Mouse (Mus musculus) gastrocnemius, postnatal 36 days (tissue): Measurements from ENCODE around the gene Gpr157. TPM values are rescaled to one million over a fixed set of nuclear protein-coding genes. Genes with fewer than 3 reads are reported as not detected.

ENCODE experiments used
- DNase-seq, 2 experiments: peaks; one replicate each; pipeline ENCODE4 v3.0.0; 2022
- intact Hi-C: fragments of 180-260 bp; cut with DNase I; formaldehyde crosslinking; loops from one replicate; pipeline ENCODE4 v1.15.1; 2025
- total RNA-seq, 2 experiments: library from RNA; stranded (reverse); gene quantifications; 2 replicates each; pipeline ENCODE4 v1.2.3; 2021

The Gpr157 gene
- total RNA-seq, 2 experiments from 2014 or later: 32.5 to 36.5 TPM

DNA sequence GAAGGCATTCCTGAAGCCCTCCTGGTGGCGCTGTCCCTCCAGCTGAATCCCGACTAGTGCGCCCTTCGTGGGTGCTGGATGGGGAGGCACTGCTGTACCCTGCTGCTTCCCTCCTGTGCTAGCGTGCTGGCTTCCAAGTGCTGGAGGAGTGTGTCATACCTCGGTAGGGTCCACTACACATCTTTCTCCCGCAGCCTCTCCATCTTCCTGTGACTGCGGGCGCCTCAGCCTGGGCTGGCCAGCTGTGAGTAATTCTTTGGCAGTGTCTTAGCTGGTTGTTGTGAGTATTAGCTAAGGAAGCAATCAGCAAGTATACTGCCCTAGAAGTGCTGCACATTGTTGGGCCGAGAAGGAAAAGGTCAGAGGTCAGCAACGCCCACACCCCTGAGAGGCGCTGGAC is 18.9 kb upstream of the Gpr157 start:
- DNase-seq: no peak

DNA sequence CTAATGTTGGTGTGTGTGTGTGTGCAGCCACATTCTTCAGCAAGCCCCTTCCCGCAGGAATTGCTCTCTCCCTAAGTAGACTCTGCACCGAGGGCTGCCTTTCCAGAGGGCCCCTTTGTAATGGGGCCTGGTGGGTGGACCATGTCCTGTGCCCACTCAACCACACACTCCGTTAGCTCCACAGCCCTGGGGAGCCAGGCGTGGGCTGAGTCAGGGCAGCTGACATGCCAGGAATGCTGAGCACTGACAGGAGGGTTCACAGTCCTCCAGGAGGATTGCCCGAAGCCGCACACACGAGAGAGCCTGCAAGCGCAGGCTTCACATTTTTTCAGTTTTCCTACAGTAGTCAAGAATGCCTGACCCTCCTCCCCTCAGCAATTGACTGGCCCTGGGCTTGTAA is 17.0 kb upstream of the Gpr157 start:
- DNase-seq: no peak
- intact Hi-C loops: no loop called here

More for the DNA sequence above, 18.9 kb upstream of the Gpr157 start:
- intact Hi-C loops: no loop called here

DNA sequence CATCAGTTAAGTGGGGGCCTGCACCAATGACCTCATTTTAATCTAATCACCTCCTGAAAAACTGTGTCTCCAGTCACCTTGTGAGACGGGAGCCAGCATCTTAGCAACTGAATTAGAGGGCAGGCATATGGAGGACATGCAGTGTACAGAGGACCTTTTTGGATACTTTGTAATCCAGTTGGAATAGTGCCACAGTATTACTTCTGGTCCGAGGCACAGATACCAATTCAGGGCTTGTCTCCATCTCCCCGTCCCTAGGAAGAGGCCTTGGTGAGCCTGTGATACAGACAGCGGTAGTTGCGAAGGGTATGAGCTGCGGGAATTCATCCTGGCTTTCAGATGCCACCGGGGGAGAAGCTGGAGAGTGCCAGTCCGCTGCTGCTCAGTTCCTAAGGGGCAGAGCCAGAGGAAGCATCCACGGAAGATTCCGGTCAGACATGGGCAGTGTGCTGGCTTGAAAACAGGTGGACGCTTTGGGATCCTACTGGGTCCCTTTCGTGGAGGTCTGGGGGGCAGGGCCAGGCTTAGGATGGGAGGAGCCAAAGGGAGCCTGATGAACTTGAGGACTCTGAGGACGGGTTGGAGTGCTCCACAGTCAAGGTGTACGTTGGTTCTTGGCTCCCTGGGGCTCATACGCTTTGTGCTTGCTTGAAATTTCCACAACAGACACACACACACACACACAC is 14.6 kb upstream of the Gpr157 start:
- DNase-seq: no peak
- intact Hi-C loops: loop anchor here (2.0 kb wide), 1 partner anchor 38 kb away; no protein-coding TSS in a partner anchor

GRCm38 (mm10) chr4:150073102-150073473 is 14.1 kb upstream of the Gpr157 start:
- intact Hi-C loops: loop anchor here (2.0 kb wide), 1 partner anchor 38 kb away; no protein-coding TSS in a partner anchor
- DNase-seq: no peak

DNA sequence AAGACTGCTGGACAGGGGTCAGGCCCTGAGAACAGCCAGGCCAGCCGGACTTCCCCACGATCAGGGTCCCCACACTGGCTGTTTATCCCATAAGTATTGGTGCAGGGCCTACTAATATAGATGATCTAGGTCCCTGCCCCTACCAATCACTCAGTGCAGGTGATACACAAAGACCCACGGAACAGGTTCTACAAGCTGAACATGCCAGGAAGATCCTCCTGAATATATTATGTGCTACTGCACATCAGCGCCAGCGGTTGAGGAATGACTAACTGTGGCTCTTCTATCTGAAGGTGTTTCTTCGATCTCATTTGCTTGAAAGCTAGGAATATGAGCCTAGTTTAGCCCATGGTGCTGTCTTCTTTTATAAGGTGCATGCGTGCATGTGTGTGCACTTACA is 11.8 kb upstream of the Gpr157 start:
- no peak for DNase-seq
- intact Hi-C loops: no loop called here

GRCm38 (mm10) chr4:150076147-150076546 is 11.0 kb upstream of the Gpr157 start:
- no peak for DNase-seq
- intact Hi-C loops: no loop called here

DNA sequence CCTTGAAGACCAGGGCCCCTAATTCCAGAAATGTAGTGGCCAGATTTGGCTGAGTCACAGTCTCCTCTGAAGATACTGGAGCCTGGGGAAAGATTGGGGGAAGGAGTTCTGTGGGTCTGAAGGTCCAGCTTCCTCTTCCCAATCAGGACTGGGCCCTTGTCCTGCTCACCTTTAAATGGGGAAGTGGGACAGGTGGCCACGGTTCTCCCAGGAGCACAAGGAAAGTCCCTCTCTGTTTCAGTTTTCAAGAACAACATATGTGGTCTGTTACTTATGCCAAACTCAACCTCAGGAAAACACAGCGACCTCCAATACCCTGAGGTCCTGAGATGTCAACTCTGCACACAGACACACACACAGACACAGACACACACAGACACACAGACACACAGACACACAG is 8.5 kb upstream of the Gpr157 start:
- intact Hi-C loops: no loop called here
- no peak for DNase-seq

DNA sequence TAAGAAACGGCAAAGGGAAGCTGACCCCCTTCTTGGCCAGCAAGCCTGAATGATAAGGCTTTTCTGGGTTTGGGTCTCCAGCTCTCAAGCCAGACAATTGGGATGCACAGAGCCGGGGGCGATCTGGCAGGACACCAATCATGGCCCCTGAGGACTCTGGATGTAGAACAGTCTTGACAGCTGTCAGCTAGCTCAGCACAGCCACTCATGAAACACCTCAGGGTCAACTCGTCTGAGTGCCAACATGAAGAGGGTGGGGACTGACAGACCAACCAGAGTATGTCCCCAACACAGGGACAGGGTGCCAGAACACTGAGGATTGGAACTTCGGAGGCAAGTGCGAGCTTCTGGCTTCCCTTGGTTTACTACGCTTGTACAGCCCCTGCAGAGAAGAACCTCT is 7.9 kb upstream of the Gpr157 start:
- intact Hi-C loops: no loop called here
- DNase-seq: no peak

DNA sequence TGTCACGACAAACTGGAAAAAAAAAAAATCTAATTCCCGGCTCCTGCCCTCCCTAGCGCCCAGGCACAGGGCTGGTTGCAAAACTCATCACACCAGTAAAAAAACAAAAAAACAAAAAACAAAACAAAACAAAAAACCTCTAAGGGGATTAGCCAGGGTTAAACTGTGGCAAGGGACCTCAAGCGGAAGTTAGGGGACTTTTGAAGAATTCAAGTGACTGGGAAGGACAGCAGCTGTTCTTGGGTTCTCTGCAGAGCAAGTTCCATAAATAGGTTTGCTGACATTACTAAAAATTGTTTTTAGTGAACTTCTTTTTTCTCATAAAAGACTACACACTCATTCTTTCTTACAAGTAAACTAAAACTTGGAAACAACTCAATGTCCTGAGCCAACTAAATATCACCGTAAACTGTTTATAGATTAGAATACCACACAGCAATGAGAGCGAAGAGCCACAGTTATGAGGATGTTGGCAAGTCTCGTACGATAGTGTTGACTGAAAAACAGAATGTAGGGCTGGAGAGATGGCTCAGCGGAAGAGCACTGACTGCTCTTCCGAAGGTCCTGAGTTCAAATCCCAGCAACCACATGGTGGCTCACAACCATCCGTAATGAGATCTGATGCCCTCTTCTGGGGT is 6.7 kb upstream of the Gpr157 start:
- no peak for DNase-seq
- intact Hi-C loops: no loop called here

DNA sequence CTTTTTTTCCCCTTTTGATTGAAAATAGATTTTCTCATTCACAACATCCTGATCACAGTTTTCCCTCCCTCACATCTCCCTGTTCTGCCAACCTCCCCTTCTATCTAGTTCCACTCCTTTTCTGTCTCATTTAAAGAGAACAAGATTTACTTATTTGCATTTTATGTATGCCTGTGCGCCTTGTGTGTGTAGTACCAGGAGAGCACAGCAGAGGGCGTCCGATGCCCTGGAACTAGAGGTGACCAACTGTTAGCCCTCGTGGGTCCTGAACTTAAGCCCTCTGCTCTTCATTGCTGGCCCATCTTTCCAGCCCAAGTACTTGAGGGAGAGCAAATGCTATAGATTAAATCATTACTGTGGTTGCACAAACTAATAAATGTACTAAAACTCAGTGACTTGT is 1.8 kb upstream of the Gpr157 start:
- intact Hi-C loops: no loop called here
- no peak for DNase-seq

GRCm38 (mm10) chr4:150086841-150087160 is 364 bp upstream of the Gpr157 start:
- intact Hi-C loops: no loop called here
- no peak for DNase-seq

DNA sequence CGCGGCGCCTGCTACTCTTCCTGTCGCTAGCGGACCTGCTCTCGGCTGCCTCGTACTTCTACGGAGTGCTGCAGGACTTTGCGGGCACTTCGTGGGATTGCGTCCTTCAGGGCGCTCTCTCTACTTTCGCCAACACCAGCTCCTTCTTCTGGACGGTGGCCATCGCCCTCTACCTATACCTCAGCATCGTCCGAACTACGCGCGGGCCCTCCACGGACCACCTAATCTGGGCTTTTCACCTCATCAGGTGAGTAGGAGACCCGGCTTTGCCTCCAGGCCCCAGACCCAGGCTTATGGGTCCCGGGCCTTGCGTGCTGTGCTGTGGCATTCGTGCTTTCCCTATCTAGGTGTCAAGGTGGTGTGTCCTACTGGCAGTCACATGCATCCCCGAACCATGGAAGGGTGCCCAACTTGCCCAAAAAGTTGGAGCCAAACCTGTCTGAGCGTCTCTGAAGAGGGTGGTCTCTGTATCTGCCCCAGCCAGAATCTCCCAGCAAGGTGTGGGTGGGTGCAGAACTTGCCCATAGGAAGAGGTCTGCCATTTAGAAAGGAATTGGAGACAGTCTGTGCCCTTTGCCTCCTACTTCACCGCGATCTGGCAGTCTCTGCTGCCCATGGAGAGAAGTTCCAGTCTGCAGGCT is 845 bp downstream of the Gpr157 start:
- intact Hi-C loops: no loop called here
- no peak for DNase-seq

DNA sequence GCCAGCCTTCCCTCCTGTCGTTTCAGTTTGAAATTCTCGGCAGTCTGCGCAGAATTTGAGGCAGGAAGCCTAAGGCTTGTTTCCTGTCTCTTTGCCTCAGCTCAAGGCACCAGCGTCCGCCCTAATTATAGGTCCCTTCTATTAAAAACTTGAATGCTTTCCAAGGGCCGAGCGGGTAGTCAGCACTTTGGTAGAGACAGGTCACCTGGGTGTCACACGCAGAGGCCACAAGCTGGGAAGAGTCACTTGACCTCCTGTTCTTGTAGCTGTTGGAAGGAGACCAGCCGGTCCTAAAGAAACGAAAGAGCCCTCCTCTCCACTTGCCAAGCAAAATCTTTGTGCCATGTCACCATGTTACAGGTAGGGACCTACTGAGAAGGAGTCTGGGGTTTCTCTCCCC is 2.0 kb downstream of the Gpr157 start:
- peak in 1 of 2 experiments; percentile 39 for DNase-seq
- intact Hi-C loops: no loop called here

DNA sequence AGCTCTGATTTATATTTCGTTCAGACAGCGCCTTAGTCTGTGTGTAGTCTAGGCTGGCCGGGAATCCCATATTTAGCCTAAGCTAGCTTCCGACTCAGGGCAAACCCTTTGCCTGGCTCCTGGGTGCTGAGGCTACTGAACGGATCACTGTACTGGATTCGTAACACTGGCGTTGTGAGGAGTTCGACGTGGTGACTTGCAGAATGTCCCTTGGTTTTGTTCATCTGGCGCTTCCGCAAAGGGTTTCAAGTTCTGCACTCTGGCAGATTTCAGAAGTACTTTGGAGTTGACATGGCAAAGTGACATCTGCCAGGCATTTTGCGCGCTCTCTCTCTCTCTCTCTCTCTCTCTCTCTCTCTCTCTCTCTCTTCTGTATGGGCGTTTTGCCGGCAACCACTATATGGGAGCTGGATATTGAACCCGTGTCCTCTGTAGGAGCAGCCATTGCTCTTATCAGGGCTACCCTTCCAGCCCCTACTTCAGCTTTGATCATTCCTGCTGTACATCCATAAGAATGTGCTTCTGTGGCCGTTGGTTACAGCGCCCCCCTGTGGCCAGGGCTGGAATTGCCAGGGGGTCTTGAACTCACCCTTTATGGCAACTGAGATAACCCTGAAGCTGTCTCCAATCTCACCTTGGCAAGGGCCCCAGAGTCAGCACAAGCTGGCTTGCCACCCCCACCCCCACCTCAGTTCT is 4.9 kb downstream of the Gpr157 start:
- intact Hi-C loops: no loop called here
- DNase-seq: peak in 1 of 2 experiments; percentile 45

- no peak for DNase-seq
- intact Hi-C loops: no loop called here
Measured at GRCm38 (mm10) chr4:150092583-150092902, 5.4 kb downstream of the Gpr157 start.

GRCm38 (mm10) chr4:150093560-150094462 is 6.6 kb downstream of the Gpr157 start:
- DNase-seq: no peak
- intact Hi-C loops: no loop called here

DNA sequence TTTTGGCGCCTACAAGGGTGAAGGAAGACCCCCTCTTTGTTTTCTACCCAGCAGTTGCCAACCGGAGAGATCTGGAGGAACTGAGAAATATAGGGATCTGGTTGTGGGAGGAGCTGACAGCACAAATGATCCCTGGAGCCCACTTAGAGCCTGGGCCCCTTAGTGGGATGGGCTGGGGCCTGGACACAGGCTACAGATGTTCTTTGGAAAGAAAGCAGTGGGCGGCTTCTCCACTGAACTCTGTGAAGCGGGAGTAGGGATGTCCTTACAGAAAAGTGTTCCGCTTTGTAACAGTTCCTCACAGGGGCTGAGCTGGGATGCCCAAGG is 7.3 kb downstream of the Gpr157 start:
- DNase-seq: no peak
- intact Hi-C loops: no loop called here

DNA sequence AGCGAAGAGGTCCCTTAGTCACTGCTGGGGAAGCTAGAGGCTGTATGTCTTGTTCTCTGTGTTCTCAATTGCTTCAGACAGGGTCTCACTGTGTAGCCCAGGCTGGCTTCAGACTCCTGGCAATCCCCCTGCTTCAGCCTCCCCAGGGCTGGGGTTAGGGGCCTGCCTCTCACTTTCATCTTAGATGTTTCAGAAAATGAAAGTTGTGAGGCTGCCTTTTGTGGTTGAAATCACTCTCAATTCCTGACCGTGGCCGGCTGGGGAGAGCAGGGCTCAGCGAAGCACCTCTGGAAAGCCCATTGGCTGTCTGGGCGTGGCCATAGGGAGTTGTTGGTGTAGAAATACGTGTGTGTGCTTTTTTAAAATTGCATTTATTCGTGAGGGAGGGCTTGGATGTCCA is 9.1 kb downstream of the Gpr157 start:
- intact Hi-C loops: no loop called here
- DNase-seq: no peak

- no peak for DNase-seq
- intact Hi-C loops: loop anchor here (2.0 kb wide), 1 partner anchor 63 kb away; no protein-coding TSS in a partner anchor
Measured at GRCm38 (mm10) chr4:150097847-150098246, 10.7 kb downstream of the Gpr157 start.

DNA sequence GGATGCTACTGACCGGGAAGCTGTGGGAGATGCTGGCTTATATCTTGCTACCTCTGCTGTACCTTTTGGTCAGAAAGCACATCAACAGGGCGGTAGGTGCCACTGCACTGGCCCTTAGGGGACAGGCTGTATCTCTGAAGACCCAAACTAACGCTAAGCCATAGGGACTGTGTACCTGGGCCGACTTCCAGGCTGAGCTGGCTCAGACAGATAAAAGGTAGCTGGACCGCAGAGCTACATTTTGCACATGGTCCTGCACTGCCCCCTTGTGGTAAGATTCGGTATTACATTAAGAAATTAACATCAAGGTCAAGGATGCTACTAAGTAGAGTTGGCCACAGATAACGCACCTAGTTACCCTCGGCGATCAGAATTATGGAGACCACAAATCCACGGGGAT is 11.7 kb downstream of the Gpr157 start:
- intact Hi-C loops: loop anchor here (2.0 kb wide), 1 partner anchor 64 kb away; no protein-coding TSS in a partner anchor
- DNase-seq: peak; percentile 42 to 51

DNA sequence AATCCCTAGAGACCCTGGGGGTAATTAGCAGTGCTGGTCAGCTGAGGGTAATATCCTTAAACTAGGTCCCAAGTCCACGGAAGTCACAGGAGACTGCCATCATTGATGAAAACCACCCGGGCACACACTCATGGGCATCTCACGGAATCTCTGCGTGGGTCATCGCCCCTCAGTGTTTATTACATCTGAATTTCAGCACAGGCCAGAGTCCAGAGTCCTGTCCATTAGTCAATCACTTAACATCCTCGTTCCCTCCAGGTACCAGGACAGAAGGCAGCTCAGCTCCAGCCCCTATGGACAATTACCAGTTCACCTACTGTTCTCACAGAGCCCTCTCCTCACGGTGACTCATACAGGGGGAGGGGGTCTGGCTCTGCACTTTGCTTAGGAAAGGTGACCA is 15.7 kb downstream of the Gpr157 start:
- no peak for DNase-seq
- intact Hi-C loops: loop anchor here (5.0 kb wide), 2 partner anchors 136 to 291 kb away; no protein-coding TSS in a partner anchor
